Mouse (Mus musculus) heart, postnatal 0 days (tissue): ENCODE results near the gene Retreg1. TPM values are rescaled to one million over a fixed set of nuclear protein-coding genes. Genes with fewer than 3 reads are reported as not detected.

Experiments
- ATAC-seq: fragments of 200-750 bp; cut with Nextera tagmentation; 2 replicates; pipeline ENCODE4 v1.8.0; 2017; ENCODE audit warnings: low read depth, moderate number of reproducible peaks, moderate library complexity; ENCODE audit not compliant: insufficient read depth
- DNase-seq: peaks from one replicate; pipeline ENCODE4 v3.0.0-alpha.2; 2016; ENCODE audit warnings: low spot score
- H3K27ac ChIP-seq: fragments of 300-500 bp; sonication (generic); 2 replicates; pipeline ENCODE4 v1.5.1; 2014; ENCODE audit warnings: low read depth, mild to moderate bottlenecking
- H3K27me3 ChIP-seq: fragments of 300-500 bp; sonication (generic); 2 replicates; pipeline ENCODE4 v1.6.1; 2014; ENCODE audit warnings: low read length, mixed read lengths; ENCODE audit not compliant: control insufficient read depth, insufficient read depth
- H3K36me3 ChIP-seq: fragments of 300-500 bp; sonication (generic); replicated peaks from 2 replicates; pipeline ENCODE4 v1.6.1; 2014; ENCODE audit warnings: low read length, mixed read lengths; ENCODE audit not compliant: control insufficient read depth, insufficient read depth
- H3K4me1 ChIP-seq: fragments of 300-500 bp; sonication (generic); 2 replicates; pipeline ENCODE4 v1.6.1; 2014; ENCODE audit warnings: antibody characterized with exemption; ENCODE audit not compliant: control insufficient read depth, insufficient read depth
- H3K4me2 ChIP-seq: fragments of 300-500 bp; sonication (generic); 2 replicates; pipeline ENCODE4 v1.6.1; 2014; ENCODE audit warnings: low read depth, mild to moderate bottlenecking, low read length, moderate library complexity
- H3K4me3 ChIP-seq: fragments of 300-500 bp; sonication (generic); 2 replicates; pipeline ENCODE4 v1.5.1; 2014; ENCODE audit warnings: low read depth, low read length
- H3K9ac ChIP-seq: fragments of 300-500 bp; sonication (generic); replicated peaks from 2 replicates; pipeline ENCODE4 v1.6.1; 2014; ENCODE audit warnings: low read depth, low read length, mixed read lengths
- H3K9me3 ChIP-seq: fragments of 300-500 bp; sonication (generic); replicated peaks from 2 replicates; pipeline ENCODE4 v1.6.1; 2016; ENCODE audit warnings: low read length; ENCODE audit not compliant: control insufficient read depth
- CTCF ChIP-seq: IDR thresholded peaks from 2 replicates; pipeline ENCODE4 v1.5.1; 2016; ENCODE audit warnings: antibody characterized with exemption, control low read depth, low read depth
- EP300 ChIP-seq: IDR thresholded peaks from 2 replicates; pipeline ENCODE4 v1.6.1; 2016; ENCODE audit warnings: antibody characterized with exemption, low read depth
- WGBS: fragments of 180-500 bp; shearing (Covaris S2); extraction: QIAGEN DNeasy Blood & Tissue Kit; methylation state at CpG from one replicate; pipeline ENCODE4 v1.1.7; 2014; 5-methylcytosine and 5-hydroxymethylcytosine counted together
- polyA plus RNA-seq: library from polyadenylated mRNA; unstranded; fragments of >200 nt; fragmentation: Nextera tagmentation; extraction: Ambion mirVana; gene quantifications from 2 replicates; pipeline ENCODE4 v1.2.1, GENCODE M21; 2015
- total RNA-seq: library from RNA; depleted of rRNA; stranded (reverse); fragments of >200 nt; gene quantifications from 2 replicates; pipeline ENCODE4 v1.2.3, GENCODE M21; 2014; ENCODE audit warnings: low replicate concordance

Gene Retreg1
- total and polyA plus RNA-seq, 2 experiments from 2014 or later, result 141 to 157 TPM

- Histone ChIP-seq H3K9me3 (no peaks in the 10 kb centered on the region), H3K27me3 (no peaks in the 10 kb centered on the region), H3K4me3 (no peak overlapping the region), H3K36me3 (peaks cover 69% of the 10 kb centered on the region), H3K4me2 (no peak overlapping the region), H3K4me1 (no peaks in the 10 kb centered on the region), H3K9ac (no peak overlapping the region), H3K27ac (no peak overlapping the region)
- DNase-seq (no peak), ATAC-seq (no peak)
- TF ChIP-seq CTCF, result no peak
- TF ChIP-seq EP300, result no peak
- 79% methylated on average over 1 of the region's 1 CpGs for WGBS
Observed at GRCm38 (mm10) chr15:25797888-25798287, 45.1 kb upstream of the Retreg1 start.

- ATAC-seq (no peak), DNase-seq (no peak)
- peaks cover 78% of the 10 kb centered on the region for H3K36me3 ChIP-seq
- H3K4me2 ChIP-seq, result no peak overlapping the region
- TF ChIP-seq CTCF (no peak), EP300 (no peak)
- H3K4me1 ChIP-seq, result no peaks in the 10 kb centered on the region
- no peak overlapping the region for H3K9ac ChIP-seq
- H3K4me3 ChIP-seq, result no peak overlapping the region
- 87% methylated on average over 5 of the region's 5 CpGs for WGBS
- H3K27ac ChIP-seq, result no peak overlapping the region
- no peaks in the 10 kb centered on the region for H3K27me3 ChIP-seq
- no peaks in the 10 kb centered on the region for H3K9me3 ChIP-seq
Observed at GRCm38 (mm10) chr15:25801726-25802125, 41.3 kb upstream of the Retreg1 start.

- Histone ChIP-seq H3K4me1 (no peaks in the 10 kb centered on the region), H3K4me2 (no peak overlapping the region), H3K4me3 (no peak overlapping the region), H3K9ac (no peak overlapping the region), H3K27me3 (no peaks in the 10 kb centered on the region), H3K9me3 (no peaks in the 10 kb centered on the region), H3K36me3 (peaks cover 78% of the 10 kb centered on the region), H3K27ac (no peak overlapping the region)
- 77% methylated on average over 8 of the region's 8 CpGs for WGBS
- TF ChIP-seq EP300 (no peak), CTCF (no peak)
- ATAC-seq, result no peak
- DNase-seq, result no peak
Observed at GRCm38 (mm10) chr15:25802194-25802593, 40.8 kb upstream of the Retreg1 start.

GRCm38 (mm10) chr15:25803111-25803510, 39.9 kb upstream of the Retreg1 start:
- 91% methylated on average over 15 of the region's 15 CpGs for WGBS
- TF ChIP-seq CTCF (no peak), EP300 (no peak)
- Histone ChIP-seq H3K4me1 (no peaks in the 10 kb centered on the region), H3K27ac (no peak overlapping the region), H3K9ac (no peak overlapping the region), H3K36me3 (peaks cover 79% of the 10 kb centered on the region), H3K27me3 (no peaks in the 10 kb centered on the region), H3K4me2 (no peak overlapping the region), H3K9me3 (no peaks in the 10 kb centered on the region), H3K4me3 (no peak overlapping the region)
- no peak for DNase-seq
- ATAC-seq, result no peak

- H3K27ac ChIP-seq, result no peak overlapping the region
- H3K9ac ChIP-seq, result no peak overlapping the region
- peaks cover 78% of the 10 kb centered on the region for H3K36me3 ChIP-seq
- WGBS, result 67% methylated on average over 21 of the region's 21 CpGs
- no peaks in the 10 kb centered on the region for H3K4me1 ChIP-seq
- DNase-seq, result peak; percentile 71
- peak; percentile 71 for ATAC-seq
- H3K4me3 ChIP-seq, result no peak overlapping the region
- no peaks in the 10 kb centered on the region for H3K27me3 ChIP-seq
- H3K9me3 ChIP-seq, result no peaks in the 10 kb centered on the region
- TF ChIP-seq CTCF, result peak; percentile 76
- TF ChIP-seq EP300, result no peak
- H3K4me2 ChIP-seq, result no peak overlapping the region
Observed at GRCm38 (mm10) chr15:25805336-25806110, 37.5 kb upstream of the Retreg1 start.

- H3K4me2 ChIP-seq, result no peak overlapping the region
- DNase-seq, result no peak
- no peaks in the 10 kb centered on the region for H3K9me3 ChIP-seq
- peaks cover 75% of the 10 kb centered on the region for H3K36me3 ChIP-seq
- no peak for ATAC-seq
- no peak overlapping the region for H3K4me3 ChIP-seq
- H3K9ac ChIP-seq, result no peak overlapping the region
- H3K4me1 ChIP-seq, result no peaks in the 10 kb centered on the region
- TF ChIP-seq EP300, result no peak
- no peak for TF ChIP-seq CTCF
- no peaks in the 10 kb centered on the region for H3K27me3 ChIP-seq
- WGBS, result 91% methylated on average over 17 of the region's 17 CpGs
- no peak overlapping the region for H3K27ac ChIP-seq
Observed at GRCm38 (mm10) chr15:25806363-25806762, 36.6 kb upstream of the Retreg1 start.
